In the genomic region with DNA sequence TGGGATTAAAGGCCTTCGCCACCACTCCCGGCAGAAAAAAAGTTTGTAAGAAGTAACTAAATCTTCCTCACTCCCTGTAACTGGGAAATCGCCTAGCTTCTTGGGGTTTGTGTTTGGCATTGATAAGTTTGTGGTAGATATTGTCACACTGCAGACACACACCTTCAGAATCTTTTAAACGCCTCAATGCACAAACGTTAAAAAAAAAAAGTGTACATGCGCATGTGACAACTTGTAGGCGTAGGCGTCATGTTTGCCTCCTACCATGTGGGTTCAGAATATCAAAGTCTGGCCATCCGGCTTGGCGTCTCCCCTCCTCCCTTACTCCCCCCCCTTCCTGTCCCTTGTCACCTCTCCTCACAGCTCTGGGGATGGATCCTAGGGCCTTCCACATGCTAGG, we compare ENCODE assay signal across 1 mouse cellular context.
A peak's percentile ranks its signal among the peaks of the same experiment; 100 is the strongest.
TF ChIP-seq lines count a peak whose summit lies in the region.

No protein-coding gene starts in this region.

TF ChIP-seq in MEL, 35 proteins besides CTCF, POLR2A, EP300 and RAD21:
- TF ChIP-seq CHD1 (IDR thresholded peaks at IDR 0.05; ENCODE audit: low read depth, low read length) (no peak), ZNF384 (IDR thresholded peaks at IDR 0.05; ENCODE audit: low read depth, low read length) (peak; percentile 95), CHD2 (IDR thresholded peaks at IDR 0.05; ENCODE audit: low read length) (no peak), HCFC1 (IDR thresholded peaks at IDR 0.05; ENCODE audit: low read depth, low read length) (no peak), ZC3H11A (IDR thresholded peaks at IDR 0.05; ENCODE audit: low read depth, low read length) (no peak), RCOR1 (IDR thresholded peaks at IDR 0.05; ENCODE audit: low read depth, low read length) (peak; percentile 94), SMC3 (IDR thresholded peaks at IDR 0.05; ENCODE audit: low read depth, low read length) (no peak), MAZ (IDR thresholded peaks at IDR 0.05; ENCODE audit: low read depth, low read length) (0 out of 2 replicates have a peak, but pooled peaks have one; percentile 34), GABPA (IDR thresholded peaks at IDR 0.05; ENCODE audit: low read depth, low read length) (no peak), SIN3A (IDR thresholded peaks at IDR 0.05; ENCODE audit: low read length) (peak; percentile 84), ETS1 (IDR thresholded peaks at IDR 0.05; ENCODE audit: low read depth, low read length) (peak; percentile 56; the same call in 1 of the 2 replicates), ZMIZ1 (IDR thresholded peaks at IDR 0.05; ENCODE audit: low read depth, low read length) (no peak), TBP (IDR thresholded peaks at IDR 0.05; ENCODE audit: low read depth, low read length) (peak; percentile 97), USF2 (IDR thresholded peaks at IDR 0.05; ENCODE audit: borderline replicate concordance in 1 of 2, insufficient read depth in 1 of 2, low read depth in 1 of 2, low read length in 2 of 2) (no peak), USF1 (IDR thresholded peaks at IDR 0.05; ENCODE audit: low read depth, low read length) (peak; percentile 74), BHLHE40 (IDR thresholded peaks at IDR 0.05; ENCODE audit: borderline replicate concordance, low read depth, low read length) (peak; percentile 72; the same call in 1 of the 2 replicates), MAFK (IDR thresholded peaks at IDR 0.05; ENCODE audit: borderline replicate concordance, low read depth, low read length) (no peak; the same call in 1 of the 2 replicates), MEF2A (IDR thresholded peaks at IDR 0.05; ENCODE audit: extremely low read depth, insufficient replicate concordance, low read depth, low read length, poor library complexity, severe bottlenecking) (no peak), E2F4 (IDR thresholded peaks at IDR 0.05; ENCODE audit: borderline replicate concordance, low read depth, low read length) (no peak), ZKSCAN1 (IDR thresholded peaks at IDR 0.05; ENCODE audit: low read depth, low read length) (no peak), POLR2AphosphoS5 (IDR thresholded peaks at IDR 0.05; ENCODE audit: borderline replicate concordance, low read depth, low read length) (no peak), UBTF (IDR thresholded peaks at IDR 0.05; ENCODE audit: borderline replicate concordance, insufficient read depth, low read depth, low read length) (no peak), JUND (IDR thresholded peaks at IDR 0.05; ENCODE audit: low read depth, low read length) (no peak), POLR2AphosphoS2 (IDR thresholded peaks at IDR 0.05; ENCODE audit: low read length) (no peak), ELF1 (IDR thresholded peaks at IDR 0.05; ENCODE audit: low read depth, low read length) (no peak), NRF1 (IDR thresholded peaks at IDR 0.05; ENCODE audit: insufficient read depth, low read depth, low read length, poor library complexity, severe bottlenecking) (peak; percentile 68), GATA1 (IDR thresholded peaks at IDR 0.05; ENCODE audit: low read depth, low read length) (peak; percentile 92), MXI1 (IDR thresholded peaks at IDR 0.05; ENCODE audit: low read depth, low read length) (peak; percentile 76; the same call in 1 of the 2 replicates), KAT2A (conservative IDR thresholded peaks at IDR 0.05; ENCODE audit: low read depth, low read length) (no peak), MYC (IDR thresholded peaks at IDR 0.05; ENCODE audit: low read depth, low read length) (peak; percentile 90), TAL1 (IDR thresholded peaks at IDR 0.05; ENCODE audit: low read length) (peak; percentile 71), MYB (IDR thresholded peaks at IDR 0.05; ENCODE audit: low read depth, low read length) (peak; percentile 74; the same call in 1 of the 2 replicates), NELFE (IDR thresholded peaks at IDR 0.05; ENCODE audit: low read depth, low read length) (no peak), TCF12 (IDR thresholded peaks at IDR 0.05; ENCODE audit: low read depth, low read length) (peak; percentile 91), MAX (IDR thresholded peaks at IDR 0.05; ENCODE audit: low read length) (peak; percentile 96)
